Mouse (Mus musculus) layer of hippocampus, postnatal 14 days (tissue): ENCODE results near the gene Krt1. TPM values are rescaled to one million over a fixed set of nuclear protein-coding genes. Genes with fewer than 3 reads are reported as not detected.

Experiments
- DNase-seq, 2 experiments: peaks; one replicate each; pipeline ENCODE4 v3.0.0; 2021 to 2022; ENCODE audit warnings: low spot score in 2 of 2, mixed read lengths in 1 of 2
- long read RNA-seq, 2 experiments: library from polyadenylated mRNA; stranded (forward); transcript quantifications; one replicate each; pipeline ENCODE4 v2.0.0; 2021
- total RNA-seq, 2 experiments: library from RNA; stranded (reverse); gene quantifications; 2 replicates each; pipeline ENCODE4 v1.2.3; 2021

Gene Krt1
- 1 to 10 TPM; 3.4 to 4.4 TPM for total RNA-seq
- long read RNA-seq, experiment 1, partial matches to known transcripts: 1 of 5 reads
- long read RNA-seq, experiment 1, other reads (novel, unspliced or antisense): 0 of 5 reads
- long read RNA-seq, experiment 2, transcript Krt1-202 (2 exons, 429 nt): major isoform, 7 of 16 reads
- long read RNA-seq, experiment 2, partial matches to known transcripts: 6 of 16 reads
- long read RNA-seq, experiment 2, other reads (novel, unspliced or antisense): 3 of 16 reads

DNA sequence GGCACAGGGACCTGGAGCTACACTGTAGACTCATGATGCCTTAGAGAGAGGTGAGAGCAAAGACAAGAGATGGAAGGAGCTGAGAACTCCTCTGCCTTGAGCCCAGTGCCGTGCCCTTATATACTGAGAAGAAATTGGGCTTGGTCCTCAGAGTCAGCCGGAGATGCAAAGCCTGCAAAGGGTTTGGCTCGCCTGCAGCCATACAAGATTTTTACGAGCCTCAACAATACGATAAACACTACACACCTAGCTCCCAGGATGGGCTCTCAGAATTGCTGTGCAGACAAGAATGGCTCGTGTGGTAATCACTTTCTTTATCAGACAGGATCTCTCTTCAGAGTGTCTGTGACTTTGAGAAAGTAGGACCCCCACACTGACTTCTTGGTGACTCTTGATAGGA, at the start of gene Krt1:
Gene Krt1 (minus strand): TSS at position 101 of the 400 bp plus-strand sequence.
- no peak for DNase-seq

DNA sequence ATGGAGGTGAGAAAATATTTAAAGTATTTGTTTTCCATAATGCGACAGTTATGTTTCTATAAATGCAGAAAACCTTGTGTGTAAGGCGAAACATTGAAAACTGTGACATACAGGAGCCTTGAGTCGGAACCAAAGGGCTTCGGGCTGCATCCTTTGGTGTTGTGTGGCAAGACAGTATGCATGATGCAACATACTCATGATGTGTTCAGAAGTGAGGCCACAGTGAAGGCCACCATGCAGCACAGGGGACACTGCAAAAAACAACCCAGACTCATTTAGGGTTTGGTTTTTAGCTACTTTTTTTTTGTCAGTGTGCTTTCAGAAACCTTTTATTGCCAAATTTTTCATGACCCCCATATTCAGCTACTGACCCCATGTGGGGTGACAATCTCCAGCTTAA, 44.6 kb upstream of the Krt1 start:
- no peak for DNase-seq

DNA sequence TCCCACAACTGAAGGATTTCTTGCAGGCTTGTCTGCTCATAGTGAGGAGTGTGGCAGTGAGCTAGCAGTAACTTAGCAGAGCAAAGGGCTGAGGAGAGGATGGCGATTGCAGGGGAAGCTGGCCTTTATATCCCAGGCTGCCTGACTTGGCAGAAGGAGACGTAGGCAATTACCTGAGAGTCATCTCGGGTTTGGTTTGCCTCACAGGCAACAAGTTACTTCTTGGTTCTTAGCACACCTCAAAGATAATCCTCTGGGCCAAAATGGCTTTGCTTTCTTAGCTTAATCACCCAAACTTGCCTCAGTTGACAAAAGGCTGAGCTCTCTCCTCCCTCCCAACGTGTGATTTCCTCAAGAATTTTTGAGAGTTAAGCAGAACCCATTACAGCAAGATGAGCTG, 42.2 kb upstream of the Krt1 start, which contains the start of gene Krt76:
Gene Krt76 (minus strand): TSS at position 101 of the 400 bp plus-strand sequence.
- no peak for DNase-seq

DNA sequence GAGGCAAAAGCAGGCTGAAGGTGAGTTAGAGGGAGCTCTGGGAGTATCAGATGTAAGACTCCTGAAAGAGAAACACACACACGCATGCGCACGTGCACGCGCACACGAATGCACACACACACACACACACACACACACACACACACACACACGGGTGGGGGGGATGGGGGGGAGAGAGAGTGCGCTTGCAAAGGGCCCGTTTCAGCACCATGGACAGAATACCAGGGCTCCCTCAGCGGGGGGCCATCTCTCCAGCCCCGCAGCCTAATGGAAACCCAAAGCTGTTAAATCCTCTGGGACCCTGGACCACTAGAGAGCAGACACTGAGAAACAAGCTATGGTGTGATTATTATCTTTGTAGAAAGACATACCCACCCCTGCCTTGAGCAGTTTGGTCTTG, 29.2 kb upstream of the Krt1 start:
- DNase-seq: no peak

DNA sequence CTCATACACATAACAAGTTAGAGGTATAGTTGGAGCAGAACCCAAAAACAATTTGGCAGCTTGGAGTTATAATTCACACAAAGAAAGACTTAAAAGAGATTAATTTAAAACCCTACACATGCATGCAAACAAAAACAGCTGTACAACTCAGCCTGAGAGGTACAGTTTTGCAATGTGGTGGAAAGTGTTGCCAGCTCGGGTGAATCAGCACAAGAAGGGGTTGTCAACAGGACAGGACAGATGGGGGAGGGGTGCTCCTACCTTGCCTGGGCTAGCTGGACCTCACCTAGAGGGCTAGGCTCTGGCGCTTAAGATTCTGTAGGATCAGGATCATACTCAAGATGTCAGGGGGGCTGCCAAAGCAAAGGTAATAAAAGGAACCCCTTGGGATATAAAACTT, 27.4 kb upstream of the Krt1 start:
- no peak for DNase-seq

DNA sequence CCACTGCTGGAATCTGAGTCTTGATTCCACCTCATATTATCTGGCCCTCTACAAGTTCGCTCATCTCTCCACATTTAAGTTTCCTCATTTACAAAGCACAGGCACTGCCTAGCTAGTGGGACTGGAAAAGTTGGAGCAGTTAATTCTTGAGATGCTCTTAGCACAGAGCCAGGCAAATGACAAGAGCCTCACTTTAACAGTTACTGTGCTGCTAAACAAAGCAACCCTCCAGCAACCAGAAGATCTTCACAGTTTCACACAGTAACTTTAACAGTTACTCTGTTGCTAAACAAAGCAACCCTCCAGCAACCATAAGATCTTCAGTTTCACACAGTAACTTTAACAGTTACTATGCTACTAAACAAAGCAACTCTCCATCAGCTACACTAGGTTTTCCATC, 23.8 kb upstream of the Krt1 start:
- no peak for DNase-seq

DNA sequence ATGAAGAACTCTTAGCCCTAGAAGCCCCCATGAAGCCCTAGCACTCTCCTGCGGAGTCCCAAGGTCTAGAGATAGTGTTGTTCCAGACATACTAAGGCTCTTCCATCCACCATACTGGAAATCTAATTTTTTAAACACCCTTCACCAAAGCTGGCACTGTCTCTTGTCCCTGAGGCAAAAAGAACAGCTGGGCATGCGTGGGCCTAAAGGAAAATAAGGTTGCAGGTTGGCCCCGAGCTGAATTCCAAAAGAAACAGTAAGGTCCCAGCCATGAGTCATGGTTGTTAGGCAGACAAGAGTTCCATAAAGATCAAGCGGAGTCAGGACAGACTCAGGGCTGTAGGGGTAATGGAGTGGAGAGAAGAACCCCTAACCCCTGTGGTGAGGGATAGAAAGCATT, 22.6 kb upstream of the Krt1 start:
- no peak for DNase-seq

DNA sequence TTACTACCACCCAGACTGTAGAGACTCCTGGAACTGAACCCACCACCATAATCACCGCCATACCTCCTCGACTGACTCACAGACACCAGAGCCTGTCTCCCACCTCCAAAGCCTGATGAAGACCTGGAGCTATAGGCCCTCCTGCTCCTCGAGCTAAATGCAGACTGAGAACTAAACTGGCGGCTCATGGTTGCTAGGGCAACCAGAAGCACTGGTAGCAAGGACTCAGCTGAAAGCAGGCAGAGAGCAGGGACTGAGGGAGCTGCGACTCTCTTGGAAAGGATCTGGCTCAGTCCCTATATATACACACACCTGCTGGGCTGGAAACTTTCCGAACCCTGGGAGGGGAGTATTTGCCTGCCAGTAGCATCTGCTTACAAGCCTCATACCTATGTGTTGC, 18.8 kb upstream of the Krt1 start, which contains the start of gene Krt77:
Gene Krt77 (minus strand): TSS at position 275 of the 400 bp plus-strand sequence.
- DNase-seq: peak; percentile 40 to 43

DNA sequence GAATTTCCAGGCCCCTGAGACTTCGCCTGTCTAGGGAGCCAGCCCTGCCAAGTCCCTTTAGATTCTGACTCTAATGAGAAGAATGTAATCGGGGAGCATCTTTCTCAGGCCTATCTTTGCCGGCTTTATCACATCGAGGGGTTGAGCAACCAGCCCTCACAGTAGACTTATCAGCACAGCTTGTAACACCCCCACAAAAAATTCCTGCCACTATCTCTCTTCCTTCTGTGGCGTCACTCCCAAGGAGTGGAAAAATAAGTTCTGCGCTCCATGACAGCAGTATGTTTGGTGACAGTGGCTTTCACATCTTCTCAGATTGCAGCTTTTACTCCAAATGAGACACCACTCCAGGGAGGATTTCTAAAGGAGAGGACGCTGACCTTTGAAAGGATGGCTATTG, 16.2 kb upstream of the Krt1 start:
- DNase-seq: peak in 1 of 2 experiments; percentile 31

DNA sequence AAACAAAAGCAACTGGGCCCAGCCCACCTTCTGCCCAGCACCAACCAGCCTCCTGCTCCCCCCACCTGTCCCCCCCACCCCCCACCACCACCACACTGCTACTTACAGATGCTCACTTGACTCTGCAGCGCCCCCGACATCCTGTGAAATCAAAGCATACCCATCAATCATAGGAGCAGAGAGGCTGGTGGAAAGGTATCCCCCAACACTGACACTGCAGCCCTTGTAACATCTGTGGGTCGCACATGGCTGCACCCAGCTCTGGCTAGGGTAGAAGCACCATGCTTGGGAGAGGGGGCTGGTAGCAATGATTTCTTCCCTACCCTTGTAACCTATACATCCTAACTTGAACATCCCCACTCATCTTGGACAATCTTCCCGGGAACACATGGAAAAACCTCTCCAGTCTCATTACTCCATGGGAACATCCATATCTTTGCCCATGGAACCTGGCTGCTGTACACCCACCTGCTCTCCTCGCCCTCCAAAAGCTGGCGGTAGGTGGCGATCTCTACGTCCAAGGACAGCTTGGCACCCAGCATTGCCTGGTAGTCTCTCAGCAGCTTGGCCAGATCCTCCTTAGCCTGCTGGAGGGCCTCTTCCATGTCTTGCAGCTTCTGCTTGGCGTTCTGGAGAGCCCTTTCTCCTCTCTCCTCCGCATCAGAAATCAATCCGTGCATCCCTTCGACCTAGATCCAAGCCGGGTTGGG, 10.0 kb upstream of the Krt1 start:
- no peak for DNase-seq

DNA sequence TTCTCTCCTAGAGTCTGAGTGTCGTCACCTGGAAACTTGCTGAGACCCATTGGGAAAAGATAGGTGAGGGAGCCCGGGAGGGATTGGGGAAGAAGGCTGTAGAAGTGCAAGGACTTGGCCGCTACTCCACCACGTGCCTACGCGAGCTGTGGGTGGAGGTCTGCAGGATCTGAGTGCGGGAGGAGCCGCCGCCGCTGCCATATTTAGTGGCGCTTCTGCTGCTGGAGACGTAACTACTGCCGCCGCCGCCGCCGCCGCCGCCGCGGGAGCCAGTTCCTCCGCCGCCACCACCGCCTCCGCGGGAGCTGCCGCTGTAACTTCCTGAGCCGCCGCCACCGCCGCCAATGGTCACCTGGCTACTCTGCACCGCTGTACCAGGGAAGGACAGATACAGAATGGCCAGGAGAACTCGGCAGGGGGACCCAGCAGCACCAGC, 9.2 kb upstream of the Krt1 start:
- DNase-seq: peak in 1 of 2 experiments; percentile 24

DNA sequence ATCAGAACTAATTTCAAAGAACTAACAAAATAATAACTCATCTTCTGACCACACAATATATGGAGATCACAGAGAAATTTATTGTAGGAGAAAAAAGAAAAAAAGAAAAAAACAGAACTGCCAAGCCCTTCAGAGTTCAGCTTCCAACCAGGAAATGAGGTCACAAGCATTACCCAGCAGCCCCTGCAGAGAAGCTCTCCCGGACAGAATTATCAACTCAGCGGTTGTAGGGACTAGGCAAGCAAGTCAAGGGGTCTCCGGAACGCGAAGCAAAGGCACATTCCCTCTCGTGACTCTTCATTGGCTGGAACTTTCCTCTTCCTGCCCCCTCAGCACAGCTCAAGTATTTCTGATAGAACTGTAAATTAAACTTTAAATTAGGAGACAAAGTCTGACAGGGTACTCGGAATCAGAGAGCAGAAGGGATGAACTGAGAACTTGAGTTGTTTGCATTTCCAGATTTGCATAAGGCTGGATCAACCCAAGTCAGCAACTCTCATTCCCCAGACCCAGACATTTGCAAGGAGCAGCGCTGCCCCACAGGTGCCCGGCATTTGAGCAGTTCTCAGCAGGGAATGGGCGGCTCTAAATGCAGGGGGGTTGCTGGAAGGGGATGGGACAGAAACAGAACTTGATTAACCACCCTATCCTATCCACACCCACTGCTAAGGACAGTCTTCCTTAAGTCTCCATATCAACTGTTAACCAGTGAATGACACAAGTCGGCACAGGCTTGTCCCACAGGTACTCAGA, 8.3 kb upstream of the Krt1 start:
- DNase-seq: no peak

DNA sequence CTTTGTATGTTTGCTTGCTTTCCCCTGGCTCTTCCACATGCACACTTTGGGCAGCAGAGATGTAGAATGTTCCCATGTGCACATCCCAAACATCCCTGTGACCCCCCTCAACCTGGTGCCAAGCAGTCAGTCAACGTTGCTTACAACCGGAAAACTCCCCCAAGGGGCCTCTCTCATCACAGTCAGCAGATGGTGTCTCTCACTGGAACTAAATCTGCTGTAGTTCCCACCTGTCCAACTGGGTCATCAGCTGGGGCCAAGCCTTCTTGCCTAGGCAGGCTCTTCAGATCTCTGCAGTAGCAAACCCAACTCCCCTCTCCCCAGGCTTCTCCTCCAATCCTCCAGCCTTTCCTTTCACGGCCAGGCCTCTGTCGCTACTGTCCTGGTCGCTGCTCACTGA, 6.1 kb upstream of the Krt1 start:
- DNase-seq: no peak

DNA sequence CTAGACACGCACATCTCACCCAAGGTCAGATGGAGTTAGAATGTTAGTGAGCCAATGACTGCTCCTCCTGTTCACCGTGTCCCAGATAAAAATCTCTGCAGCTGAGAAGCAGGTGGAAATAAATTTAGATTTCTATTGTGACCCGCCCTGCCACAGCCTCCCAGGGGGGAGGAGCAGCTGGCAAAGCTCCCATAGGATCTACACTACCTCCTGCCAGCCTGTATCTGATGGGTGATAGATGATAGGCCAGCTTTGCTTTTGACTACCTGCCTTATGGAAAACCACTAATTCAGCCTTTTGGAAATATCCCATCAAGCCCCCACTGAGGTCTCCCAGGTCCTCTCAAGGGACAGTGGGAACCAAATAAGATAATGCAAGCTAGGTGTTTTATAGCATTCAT, 5.1 kb upstream of the Krt1 start:
- DNase-seq: no peak

DNA sequence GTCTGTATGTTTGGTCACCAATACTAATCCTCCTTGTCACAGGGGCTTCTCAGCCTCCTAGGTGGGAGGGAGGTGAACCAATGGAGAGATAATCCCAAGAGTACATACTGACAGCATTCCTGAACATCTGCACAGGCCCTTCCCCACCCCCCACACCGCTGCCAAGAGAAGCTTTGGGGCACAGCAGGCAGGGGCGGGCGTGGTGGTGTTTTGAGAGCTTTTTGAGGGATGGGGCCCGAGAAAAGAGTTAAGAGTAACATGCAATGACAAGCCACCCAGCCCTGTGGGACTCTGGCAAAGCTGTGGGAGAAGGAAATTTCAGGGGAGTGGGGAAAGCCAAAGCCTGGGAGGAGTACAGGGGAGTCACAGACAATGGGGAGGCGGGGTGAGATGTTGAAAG, 3.7 kb upstream of the Krt1 start:
- DNase-seq: no peak

DNA sequence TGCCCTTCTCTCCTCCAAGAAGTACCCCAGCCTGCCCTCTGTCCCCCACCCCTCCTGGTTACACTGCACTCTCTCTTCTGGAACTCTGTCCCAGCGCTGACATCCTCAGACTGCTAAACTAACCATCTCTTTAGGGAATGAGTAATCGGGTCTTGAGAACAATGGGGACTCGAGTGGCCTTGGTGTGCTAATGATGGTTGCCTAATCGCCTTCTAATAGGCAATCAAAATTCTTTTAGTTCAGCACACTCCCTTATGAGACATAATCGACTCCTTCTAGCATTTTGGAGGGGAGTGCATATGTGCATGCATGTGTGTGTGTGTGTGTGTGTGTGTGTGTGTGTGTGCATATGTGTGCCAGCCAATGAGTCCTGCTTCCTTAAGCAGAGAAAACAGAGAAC, 2.0 kb upstream of the Krt1 start:
- DNase-seq: no peak

DNA sequence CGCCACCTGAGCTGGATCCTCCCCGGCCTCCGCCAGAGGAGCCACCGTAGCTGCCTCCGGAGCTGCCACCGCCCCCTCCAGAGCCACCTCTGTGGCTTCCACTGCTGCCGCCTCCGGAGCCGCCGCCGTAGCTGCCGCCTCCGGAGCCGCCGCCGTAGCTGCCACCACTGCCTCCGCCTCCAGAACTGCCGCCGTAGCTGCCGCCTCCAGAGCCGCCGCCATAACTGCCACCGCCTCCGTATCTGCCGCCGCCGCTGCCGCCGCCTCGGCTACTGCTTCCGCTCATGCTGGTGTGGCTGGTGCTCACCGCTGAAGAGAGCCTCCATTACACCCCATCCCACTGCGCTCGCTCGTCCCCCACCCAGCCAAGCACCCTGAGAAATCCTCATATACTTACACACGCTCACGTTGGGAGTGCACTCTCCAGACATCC, 4.6 kb downstream of the Krt1 start:
- DNase-seq: peak; percentile 24 to 49

DNA sequence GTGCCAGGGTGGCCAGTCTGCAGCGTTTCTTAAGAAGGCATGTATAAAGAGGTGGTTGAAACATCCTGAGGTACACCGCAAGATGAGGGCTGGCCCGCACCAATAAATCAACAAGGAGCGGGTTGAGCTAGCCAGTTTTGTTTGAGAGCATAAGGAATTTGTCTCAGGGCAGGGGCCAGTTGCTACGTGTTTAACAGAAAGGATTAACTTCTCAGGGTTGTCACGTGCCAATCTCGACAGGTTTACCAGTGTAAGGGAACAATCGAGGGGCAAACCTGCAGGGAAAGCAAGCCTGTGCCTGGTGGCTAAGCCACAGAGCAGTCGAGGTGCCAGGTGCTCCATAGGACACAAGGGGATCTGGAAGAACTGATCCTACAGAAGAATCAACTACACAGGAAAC, 7.4 kb downstream of the Krt1 start:
- DNase-seq: no peak

DNA sequence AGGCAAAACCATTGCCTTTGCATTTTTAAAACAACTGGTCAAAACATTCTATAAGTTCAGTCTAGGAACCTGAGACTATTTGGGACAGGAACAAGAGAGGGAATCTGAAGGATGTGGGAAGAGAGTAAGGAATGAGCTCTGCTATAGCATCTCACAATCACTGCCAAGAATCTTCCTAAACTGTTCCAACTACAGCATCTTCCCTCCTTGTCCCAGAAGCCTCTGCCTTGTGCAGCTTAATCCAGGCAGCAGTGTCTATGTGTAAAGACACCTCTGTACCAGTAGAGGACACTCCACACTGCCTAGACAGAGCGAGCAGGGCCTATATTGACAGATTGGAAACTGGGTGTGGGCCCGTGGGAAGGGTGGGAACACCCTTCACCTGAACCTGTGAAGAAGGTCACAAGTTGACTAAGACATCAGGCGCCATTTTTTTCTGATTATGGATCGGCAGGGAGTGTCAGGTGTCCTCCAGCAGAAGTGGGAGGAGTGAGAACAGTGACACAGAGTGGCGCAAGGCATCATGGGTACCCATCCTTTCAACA, 15.7 kb downstream of the Krt1 start:
- no peak for DNase-seq

DNA sequence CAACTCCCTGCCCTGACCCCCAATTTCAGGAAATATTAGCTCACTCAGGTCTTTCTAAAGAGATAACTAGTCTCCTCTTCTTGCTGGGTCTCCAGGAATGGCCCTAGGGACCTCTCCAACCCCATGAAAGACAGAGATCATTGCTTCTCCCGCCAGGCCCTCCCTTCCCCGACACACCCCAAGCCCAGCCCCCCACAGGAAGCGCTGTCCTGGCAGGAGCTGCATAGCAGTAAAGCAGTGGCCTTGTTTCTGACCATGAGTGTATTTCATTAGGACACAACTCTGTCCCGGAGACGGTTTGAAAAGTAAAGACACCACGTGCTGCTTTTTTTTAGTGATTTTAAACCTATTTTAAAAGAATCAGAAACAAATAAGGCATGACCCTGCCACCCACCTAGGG, 17.5 kb downstream of the Krt1 start:
- DNase-seq: no peak

DNA sequence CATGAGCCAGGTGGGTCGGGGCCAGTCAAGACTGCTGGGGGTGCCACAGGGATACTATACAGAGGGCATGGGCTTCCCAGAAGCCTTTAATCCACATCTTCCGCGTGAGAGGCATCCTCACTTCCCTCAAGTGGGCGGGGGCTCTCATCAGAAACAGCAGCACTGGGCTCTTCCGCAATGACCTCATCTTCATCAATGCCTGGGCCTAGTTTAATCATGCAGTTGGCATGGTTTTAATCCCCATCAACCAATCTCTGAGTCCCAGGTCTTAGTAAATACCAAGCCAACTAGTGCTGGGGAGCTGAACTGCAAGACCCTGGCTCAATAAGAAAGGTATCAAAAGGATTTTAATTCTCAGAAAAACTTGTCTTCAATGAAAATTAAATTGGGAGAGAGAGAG, 21.2 kb downstream of the Krt1 start:
- no peak for DNase-seq

DNA sequence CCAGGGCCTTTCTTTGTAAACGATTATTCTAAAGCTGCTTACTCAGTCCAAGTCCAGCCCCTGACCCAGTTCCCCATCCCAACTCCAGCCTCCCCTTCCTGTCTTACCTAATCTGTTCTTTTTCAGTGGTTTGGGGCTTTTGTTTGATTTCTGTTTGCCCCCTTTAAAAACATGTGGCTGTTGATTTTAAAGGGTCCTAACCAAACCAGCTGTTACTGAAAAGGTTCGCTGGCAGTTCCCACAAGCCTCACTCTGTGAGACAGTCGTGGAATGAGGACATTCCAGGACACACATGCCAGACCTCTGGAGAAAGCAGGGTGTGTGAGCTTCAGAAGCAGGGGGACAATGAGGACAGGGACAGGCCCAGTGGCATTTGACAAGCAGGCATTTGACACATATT, 28.8 kb downstream of the Krt1 start:
- no peak for DNase-seq
